Mouse (Mus musculus) brain, embryonic 18.5 days (tissue): Measurements from ENCODE around the gene Rad54l2.

Experiments
- DNase-seq: peaks from one replicate; pipeline ENCODE4 v3.0.0-alpha.2; 2012; ENCODE audit warnings: low read depth, low spot score

Gene Rad54l2

GRCm38 (mm10) chr9:106754311-106754710 lies 34.7 kb downstream of the Rad54l2 start:
- DNase-seq, result no peak

- DNase-seq, result no peak
Measured at GRCm38 (mm10) chr9:106752135-106752534, 36.9 kb downstream of the Rad54l2 start.

DNA sequence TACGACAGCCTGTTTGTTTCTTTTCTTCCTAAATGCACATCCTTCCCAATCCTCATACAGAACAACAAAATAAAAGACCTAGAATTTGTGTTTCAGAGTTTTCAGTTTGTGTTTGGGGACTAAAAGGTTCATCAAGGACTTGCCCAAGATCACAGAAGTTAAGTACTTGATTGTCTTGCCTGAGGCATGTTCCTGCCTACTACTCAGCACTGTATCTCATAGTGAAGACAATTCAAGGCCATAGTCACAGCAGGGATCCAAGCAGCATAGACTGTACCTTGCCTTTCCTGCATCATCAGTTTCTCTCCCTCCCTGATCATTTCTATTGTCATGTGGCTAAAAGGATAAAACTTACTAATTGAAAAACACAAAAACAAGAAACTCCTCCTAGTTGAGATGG lies 49.0 kb downstream of the Rad54l2 start:
- no peak for DNase-seq

GRCm38 (mm10) chr9:106739056-106739455 lies 49.9 kb downstream of the Rad54l2 start:
- no peak for DNase-seq

DNA sequence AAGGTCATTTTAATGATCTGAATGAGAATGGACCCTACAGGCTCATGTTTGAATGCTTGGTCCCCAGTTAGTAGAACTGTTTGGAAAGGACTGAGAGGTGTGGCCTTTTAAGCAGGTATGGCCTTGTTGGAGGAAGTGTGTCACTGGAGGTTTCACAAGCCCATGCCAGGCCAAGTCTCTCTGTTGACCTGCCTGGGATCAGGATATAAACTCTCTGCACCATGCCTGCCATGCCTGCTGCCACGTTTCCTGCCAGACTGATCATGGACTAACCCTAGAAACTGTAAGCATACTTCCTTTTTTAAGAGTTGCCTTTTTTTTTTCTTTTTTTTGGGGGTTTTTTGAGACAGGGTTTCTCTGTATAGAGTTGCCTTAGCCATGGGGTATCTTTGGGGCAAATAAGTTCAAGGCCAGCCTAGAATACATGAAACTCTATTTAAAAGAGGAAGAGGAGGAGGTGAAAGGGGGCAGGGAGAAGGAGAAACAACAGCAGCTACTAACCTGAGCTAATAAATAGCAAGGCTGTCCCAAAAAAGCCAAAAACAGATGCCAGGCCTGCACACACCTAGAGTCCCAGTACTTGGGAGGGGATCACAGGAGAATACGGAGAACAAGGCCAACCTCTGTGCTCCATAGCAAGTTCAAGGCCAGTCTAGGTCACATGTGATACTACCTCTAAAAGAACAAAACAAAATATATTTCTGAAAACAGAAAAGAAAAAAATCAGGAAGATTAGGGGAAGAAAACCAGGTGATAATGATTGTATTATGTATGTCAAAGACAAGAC lies 50.6 kb downstream of the Rad54l2 start:
- DNase-seq, result no peak

DNA sequence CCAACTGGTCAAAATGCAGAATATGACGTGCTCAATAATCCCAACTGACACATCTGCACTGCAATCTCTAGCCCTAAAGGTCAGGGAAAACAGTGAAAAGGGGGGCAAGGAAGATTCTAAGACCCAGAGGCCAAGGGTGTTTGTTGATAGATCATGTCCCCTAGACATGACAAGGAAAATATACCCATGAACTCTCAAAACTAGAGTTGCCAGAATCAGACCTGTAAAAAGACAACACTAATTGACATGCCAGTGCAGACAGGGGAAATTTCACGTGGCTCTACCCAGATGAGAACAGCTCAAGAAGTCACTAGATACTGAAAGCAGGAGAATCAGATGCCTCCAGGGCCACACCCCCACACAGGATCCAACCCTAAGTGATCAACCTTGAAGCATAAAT lies 55.3 kb downstream of the Rad54l2 start:
- DNase-seq, result no peak

DNA sequence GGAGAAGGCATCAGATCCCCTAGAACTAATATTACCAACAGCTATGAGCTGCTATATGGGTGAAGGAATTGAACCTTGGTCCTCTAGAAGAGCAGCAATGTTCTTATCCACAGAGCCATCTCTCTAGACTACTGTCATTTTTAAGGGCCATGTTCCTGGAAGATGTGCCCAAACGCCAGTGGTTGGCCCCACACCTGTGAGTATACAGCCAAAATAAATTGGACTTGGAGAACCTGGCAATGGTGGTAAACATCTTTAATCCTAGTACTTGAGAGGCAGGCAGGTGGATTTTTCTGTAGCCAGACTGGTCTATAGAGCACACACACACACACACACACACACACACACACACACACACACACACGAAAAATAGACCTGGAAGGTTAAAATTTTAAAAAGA lies 59.6 kb downstream of the Rad54l2 start:
- DNase-seq, result no peak

- DNase-seq, result no peak
Measured at GRCm38 (mm10) chr9:106726891-106727290, 62.1 kb downstream of the Rad54l2 start.

- no peak for DNase-seq
Measured at GRCm38 (mm10) chr9:106725435-106725834, 63.6 kb downstream of the Rad54l2 start.

GRCm38 (mm10) chr9:106724864-106725263 lies 64.1 kb downstream of the Rad54l2 start:
- no peak for DNase-seq

GRCm38 (mm10) chr9:106716729-106717128 lies 72.3 kb downstream of the Rad54l2 start:
- DNase-seq, result no peak

- no peak for DNase-seq
Measured at GRCm38 (mm10) chr9:106716232-106716631, 72.8 kb downstream of the Rad54l2 start.

- DNase-seq, result no peak
Measured at GRCm38 (mm10) chr9:106712470-106712869, 76.5 kb downstream of the Rad54l2 start.

DNA sequence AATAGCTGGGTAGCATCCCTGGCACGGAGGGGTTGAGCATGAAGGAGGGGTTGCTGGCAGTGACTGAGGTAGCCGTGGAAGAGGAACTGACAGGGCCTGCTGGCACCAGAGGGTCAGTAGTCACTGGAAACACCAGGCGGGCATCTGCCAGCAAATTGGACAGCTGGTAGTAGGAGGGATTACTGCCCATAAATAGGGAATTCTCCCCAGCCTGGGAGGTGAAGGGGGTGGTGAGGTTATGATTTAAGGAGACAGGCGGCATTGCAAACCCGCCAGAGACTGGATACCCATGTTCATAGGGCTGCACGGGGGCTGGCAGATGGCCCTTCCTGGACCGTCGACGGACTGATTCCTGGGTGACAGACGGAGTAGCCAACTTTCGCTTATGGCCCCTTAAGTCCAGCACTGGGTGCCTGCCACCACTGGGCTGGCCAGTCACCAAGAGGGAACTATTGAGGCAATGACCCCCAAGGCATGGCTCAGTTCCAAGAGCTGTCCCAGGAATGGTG lies 96.0 kb downstream of the Rad54l2 start:
- DNase-seq, result no peak

GRCm38 (mm10) chr9:106688834-106689233 lies 100.2 kb downstream of the Rad54l2 start:
- DNase-seq, result no peak

DNA sequence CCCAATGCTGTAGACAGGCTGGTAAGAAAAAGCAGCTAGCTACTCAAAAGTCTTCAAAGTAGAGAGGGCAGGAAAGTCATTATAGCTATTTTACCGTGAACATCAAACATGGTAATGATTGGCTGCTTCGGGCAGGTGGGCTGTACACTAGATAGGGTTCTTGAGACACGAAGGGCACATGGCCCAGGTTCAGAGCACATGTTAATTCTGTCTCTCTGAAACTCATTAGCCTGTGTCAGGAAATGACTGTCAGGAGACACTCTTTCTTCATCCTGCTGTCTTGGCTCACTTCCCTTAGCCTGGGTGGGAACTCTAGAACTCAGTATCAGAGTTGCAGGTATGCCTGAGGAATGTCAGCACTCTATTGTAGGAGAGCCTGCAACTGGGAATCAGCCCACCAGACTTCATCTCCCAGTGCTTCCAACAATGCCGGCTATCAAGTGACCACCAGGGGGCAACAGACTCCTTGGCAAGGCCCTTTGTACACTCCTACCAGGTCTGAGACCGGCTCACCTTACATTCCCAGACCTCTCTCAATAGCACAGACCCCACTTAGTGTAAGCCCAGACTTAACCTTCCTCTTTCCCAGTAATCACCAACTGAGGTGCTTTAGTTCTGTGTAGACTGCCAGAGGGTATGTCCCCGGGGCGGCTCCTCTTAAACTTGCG lies 101.9 kb downstream of the Rad54l2 start:
- no peak for DNase-seq

- DNase-seq, result peak; percentile 72
Measured at GRCm38 (mm10) chr9:106685249-106686101, 103.5 kb downstream of the Rad54l2 start, which contains the start of gene Tex264. Tex264 (minus strand) TSS chr9:106685927.

- DNase-seq, result no peak
Measured at GRCm38 (mm10) chr9:106684918-106685248, 104.1 kb downstream of the Rad54l2 start.

GRCm38 (mm10) chr9:106684093-106684872 lies 104.7 kb downstream of the Rad54l2 start:
- DNase-seq, result no peak

GRCm38 (mm10) chr9:106681026-106681425 lies 108.0 kb downstream of the Rad54l2 start:
- no peak for DNase-seq

- DNase-seq, result no peak
Measured at GRCm38 (mm10) chr9:106678242-106678641, 110.8 kb downstream of the Rad54l2 start.
